Mouse (Mus musculus) G1E (cell line): ENCODE measurements around the gene Prl. TPM values are rescaled to one million over a fixed set of nuclear protein-coding genes. Genes with fewer than 3 reads are reported as not detected.
"Not testable (repeated sequence)": the region's sequence is repeated elsewhere in the genome, so short reads cannot be mapped to it uniquely, and the experiment has no call there.

Source experiments
- ATAC-seq: 2 replicates; pipeline ENCODE4 v1.8.0; 2016; ENCODE audit warnings: mild to moderate bottlenecking; ENCODE audit not compliant: insufficient number of reproducible peaks, poor library complexity, low FRiP score, severe bottlenecking; ENCODE audit errors: extremely low read depth
- DNase-seq: peaks from one replicate; pipeline ENCODE4 v3.0.0; 2012; ENCODE audit warnings: low spot score
- H3K27me3 ChIP-seq: 2 replicates; pipeline ENCODE4 v1.6.1; 2012; ENCODE audit warnings: mild to moderate bottlenecking, low read length, inconsistent platforms; ENCODE audit not compliant: insufficient read depth
- H3K36me3 ChIP-seq: replicated peaks from 2 replicates; pipeline ENCODE3; 2012; ENCODE audit warnings: mild to moderate bottlenecking, inconsistent platforms
- H3K4me1 ChIP-seq: 2 replicates; pipeline ENCODE4 v1.6.1; 2012; ENCODE audit warnings: low read depth, low read length, inconsistent platforms, mixed read lengths; ENCODE audit not compliant: insufficient read depth
- H3K4me3 ChIP-seq: 2 replicates; pipeline ENCODE4 v1.5.1; 2012; ENCODE audit warnings: low read depth, mild to moderate bottlenecking, inconsistent platforms, low read length, moderate library complexity, mixed read lengths
- H3K9me3 ChIP-seq: replicated peaks from 2 replicates; pipeline ENCODE4 v1.6.1; 2012; ENCODE audit warnings: inconsistent platforms
- CTCF ChIP-seq: IDR thresholded peaks from 2 replicates; pipeline ENCODE4 v1.5.1; 2012; ENCODE audit warnings: low read depth, low read length, inconsistent platforms, mixed read lengths
- GATA1 ChIP-seq: IDR thresholded peaks from 2 replicates; pipeline ENCODE4 v1.6.1; 2012; ENCODE audit warnings: borderline replicate concordance, low read length, inconsistent platforms, mixed read lengths
- GATA2 ChIP-seq: IDR thresholded peaks from 2 replicates; pipeline ENCODE4 v1.6.1; 2012; ENCODE audit warnings: low read depth, low read length, inconsistent platforms, borderline replicate concordance
- POLR2AphosphoS5 ChIP-seq: IDR thresholded peaks from 2 replicates; pipeline ENCODE4 v1.6.1; 2012; ENCODE audit warnings: low read depth, low read length, inconsistent platforms; ENCODE audit not compliant: insufficient replicate concordance
- TAL1 ChIP-seq: conservative IDR thresholded peaks from 2 replicates; pipeline ENCODE4 v1.6.1; 2012; ENCODE audit warnings: low read depth, low read length, inconsistent platforms, mixed read lengths
- polyA plus RNA-seq: library from polyadenylated mRNA; stranded (reverse); fragments of >175 nt; gene quantifications from 2 replicates; pipeline ENCODE4 v1.2.3, GENCODE M21; 2012
- total RNA-seq, 2 experiments: library from RNA; stranded (forward) in 1 of 2; stranded (reverse) in 1 of 2; fragments of 200-1000 nt in 1 of 2; fragments of >200 nt in 1 of 2; fragmentation: Nextera tagmentation in 1 of 2; gene quantifications; 2 replicates each; pipeline ENCODE4 v1.2.3; 2014 to 2017

The Prl gene
- total and polyA plus RNA-seq, 3 experiments = 0.98 TPM; not detected in 2

GRCm38 (mm10) chr13:27032998-27033397 lies 24.4 kb upstream of the Prl start:
- H3K4me3 ChIP-seq = no peak overlapping the region
- no peaks in the 10 kb centered on the region for H3K9me3 ChIP-seq
- TF ChIP-seq TAL1 (no peak), GATA1 (no peak), CTCF (no peak), POLR2AphosphoS5 (no peak), GATA2 (no peak)
- H3K27me3 ChIP-seq = no peaks in the 10 kb centered on the region
- DNase-seq (no peak), ATAC-seq (no peak)
- no peaks in the 10 kb centered on the region for H3K4me1 ChIP-seq
- H3K36me3 ChIP-seq = no peaks in the 10 kb centered on the region

- ATAC-seq = no peak
- no peaks in the 10 kb centered on the region for H3K27me3 ChIP-seq
- H3K4me3 ChIP-seq = no peak overlapping the region
- H3K4me1 ChIP-seq = no peaks in the 10 kb centered on the region
- H3K36me3 ChIP-seq = no peaks in the 10 kb centered on the region
- TF ChIP-seq TAL1 (no peak), CTCF (no peak), POLR2AphosphoS5 (no peak), GATA2 (no peak), GATA1 (no peak)
- no peak for DNase-seq
- no peaks in the 10 kb centered on the region for H3K9me3 ChIP-seq
Observed at GRCm38 (mm10) chr13:27042185-27042584, 15.2 kb upstream of the Prl start.

GRCm38 (mm10) chr13:27043326-27043725 lies 14.0 kb upstream of the Prl start:
- Histone ChIP-seq H3K27me3 (no peaks in the 10 kb centered on the region), H3K4me3 (no peak overlapping the region), H3K36me3 (no peaks in the 10 kb centered on the region), H3K9me3 (no peaks in the 10 kb centered on the region), H3K4me1 (no peaks in the 10 kb centered on the region)
- ATAC-seq (no peak), DNase-seq (no peak)
- TF ChIP-seq CTCF (no peak), GATA2 (no peak), GATA1 (no peak), TAL1 (no peak), POLR2AphosphoS5 (no peak)

- Histone ChIP-seq H3K4me3 (no peak overlapping the region), H3K9me3 (no peaks in the 10 kb centered on the region), H3K4me1 (no peaks in the 10 kb centered on the region), H3K27me3 (no peaks in the 10 kb centered on the region), H3K36me3 (no peaks in the 10 kb centered on the region)
- no peak for ATAC-seq
- no peak for TF ChIP-seq TAL1
- DNase-seq = no peak
Observed at GRCm38 (mm10) chr13:27059177-27059576, 1.8 kb downstream of the Prl start.

- not testable (repeated sequence) for H3K4me1 ChIP-seq, H3K27me3 ChIP-seq, ATAC-seq, DNase-seq, H3K4me3 ChIP-seq, H3K36me3 ChIP-seq, H3K9me3 ChIP-seq
Observed at GRCm38 (mm10) chr13:27093890-27094289, 36.5 kb downstream of the Prl start, which contains the start of gene Prl3d1. Prl3d1 (plus strand) TSS chr13:27094190.

Other genes starting within 250 kb of the Prl start
- not detected in 2 replicates for gene Prl3d1, start 36.6 kb downstream of the Prl start, total RNA-seq (2014; fragmentation: Nextera tagmentation)
- gene Prl3d1, start 36.6 kb downstream of the Prl start, total RNA-seq (2017) = not detected in 2 replicates
- not detected in 2 replicates for gene Prl3d1, start 36.6 kb downstream of the Prl start, polyA plus RNA-seq
- gene Prl3d2, start 64.1 kb downstream of the Prl start, total RNA-seq (2014; fragmentation: Nextera tagmentation) = not detected in 2 replicates
- not detected in 2 replicates for gene Prl3d2, start 64.1 kb downstream of the Prl start, total RNA-seq (2017)
- not detected in 2 replicates for gene Prl3d2, start 64.1 kb downstream of the Prl start, polyA plus RNA-seq
- gene Prl3d3, start 99.2 kb downstream of the Prl start, total RNA-seq (2014; fragmentation: Nextera tagmentation) = not detected in 2 replicates
- gene Prl3d3, start 99.2 kb downstream of the Prl start, total RNA-seq (2017) = not detected in 2 replicates
- gene Prl3d3, start 99.2 kb downstream of the Prl start, polyA plus RNA-seq = not detected in 2 replicates
- gene Prl3c1, start 139.1 kb downstream of the Prl start, total RNA-seq (2014; fragmentation: Nextera tagmentation) = not detected in 2 replicates
- gene Prl3c1, start 139.1 kb downstream of the Prl start, total RNA-seq (2017) = not detected in 2 replicates
- not detected in 2 replicates for gene Prl3c1, start 139.1 kb downstream of the Prl start, polyA plus RNA-seq
- not detected in 2 replicates for gene Prl3b1, start 184.3 kb downstream of the Prl start, total RNA-seq (2014; fragmentation: Nextera tagmentation)
- gene Prl3b1, start 184.3 kb downstream of the Prl start, total RNA-seq (2017) = not detected in 2 replicates
- gene Prl3b1, start 184.3 kb downstream of the Prl start, polyA plus RNA-seq = not detected in 2 replicates
- gene Prl3a1, start 201.9 kb downstream of the Prl start, total RNA-seq (2014; fragmentation: Nextera tagmentation) = not detected in 2 replicates
- gene Prl3a1, start 201.9 kb downstream of the Prl start, total RNA-seq (2017) = not detected in 2 replicates
- not detected in 2 replicates for gene Prl3a1, start 201.9 kb downstream of the Prl start, polyA plus RNA-seq